Mouse (Mus musculus): ENCODE measurements around the gene Fbln2.
A peak's percentile ranks its signal among the peaks of the same experiment; 100 is the strongest.

GRCm38 (mm10) chr6:91186161-91186931 lies 25.9 kb upstream of the Fbln2 start:
- TF ChIP-seq POLR2A (IDR thresholded peaks at IDR 0.05; ENCODE audit: insufficient read depth, low read depth, low read length) (no peak), CTCF (IDR thresholded peaks at IDR 0.05) (peak; percentile 75)

Measured in heart, adult 2 months (tissue).